Mouse (Mus musculus): ENCODE results near the gene Chd1.

DNA sequence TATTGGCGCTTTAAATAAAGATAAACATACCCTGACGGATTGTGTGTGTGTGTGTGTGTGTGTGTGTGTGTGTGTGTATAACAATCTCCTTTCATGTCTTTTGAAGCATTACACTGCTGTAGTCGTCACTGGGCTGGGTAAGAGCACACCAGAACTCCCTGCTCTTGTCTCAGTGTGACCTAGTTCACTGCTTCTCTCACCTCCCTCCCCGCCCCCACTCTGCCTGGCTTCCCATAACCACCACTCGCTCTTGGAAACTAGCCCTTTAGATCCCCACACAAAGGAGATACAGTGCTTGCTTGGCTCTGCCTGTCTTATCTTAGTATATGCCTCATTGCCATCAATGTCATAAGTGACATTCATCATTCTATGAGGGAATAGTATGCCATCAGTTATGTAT, 71.6 kb downstream of the Chd1 start:
- TF ChIP-seq POLR2A (IDR thresholded peaks at IDR 0.05; ENCODE audit: insufficient read depth, low read length) (no peak), CTCF (IDR thresholded peaks at IDR 0.05; ENCODE audit: low read depth, low read length) (no peak)
